Mouse (Mus musculus): ENCODE results near the gene Zdhhc15.

DNA sequence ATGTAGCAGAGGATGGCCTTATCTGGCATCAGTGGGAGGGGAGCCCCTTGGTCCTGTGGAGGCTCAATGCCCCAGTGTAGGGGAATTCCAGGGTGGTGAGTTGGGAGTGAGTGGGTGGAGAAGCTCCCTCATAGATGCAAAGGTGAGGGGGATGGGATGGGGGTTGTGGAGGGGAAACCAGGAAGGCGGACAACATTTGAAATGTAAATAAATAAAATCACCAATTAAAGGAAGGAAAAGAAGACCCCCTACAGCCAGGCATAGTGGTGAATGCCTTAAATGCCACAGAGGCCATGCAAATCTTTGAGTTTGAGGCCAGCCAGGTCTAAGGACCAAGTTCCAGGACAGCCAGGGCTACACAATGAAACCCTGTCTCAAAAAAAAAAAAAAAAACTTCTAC, 13.9 kb downstream of the Zdhhc15 start:
- TF ChIP-seq EP300 (IDR thresholded peaks at IDR 0.05; ENCODE audit: low read depth) (no peak), CTCF (IDR thresholded peaks at IDR 0.05; ENCODE audit: low read depth) (no peak)
